Mouse (Mus musculus): ENCODE measurements around the gene Arhgap25.

GRCm38 (mm10) chr6:87537678-87538077 is 4.6 kb upstream of the Arhgap25 start:
- TF ChIP-seq POLR2A (IDR thresholded peaks at IDR 0.05; ENCODE audit: low read depth, low read length) (no peak), CTCF (IDR thresholded peaks at IDR 0.05; ENCODE audit: extremely low read depth, insufficient read length, insufficient replicate concordance, low read depth, low read length) (no peak)
